Mouse (Mus musculus) stomach, postnatal 0 days (tissue): ENCODE measurements around the gene Dzank1.

Experiments used
- CTCF ChIP-seq: IDR thresholded peaks from 2 replicates; pipeline ENCODE4 v1.5.1; 2016; ENCODE audit warnings: antibody characterized with exemption, low read depth, mild to moderate bottlenecking, moderate library complexity
- EP300 ChIP-seq: optimal IDR thresholded peaks from 2 replicates; pipeline ENCODE3; 2016; ENCODE audit warnings: antibody characterized with exemption

DNA sequence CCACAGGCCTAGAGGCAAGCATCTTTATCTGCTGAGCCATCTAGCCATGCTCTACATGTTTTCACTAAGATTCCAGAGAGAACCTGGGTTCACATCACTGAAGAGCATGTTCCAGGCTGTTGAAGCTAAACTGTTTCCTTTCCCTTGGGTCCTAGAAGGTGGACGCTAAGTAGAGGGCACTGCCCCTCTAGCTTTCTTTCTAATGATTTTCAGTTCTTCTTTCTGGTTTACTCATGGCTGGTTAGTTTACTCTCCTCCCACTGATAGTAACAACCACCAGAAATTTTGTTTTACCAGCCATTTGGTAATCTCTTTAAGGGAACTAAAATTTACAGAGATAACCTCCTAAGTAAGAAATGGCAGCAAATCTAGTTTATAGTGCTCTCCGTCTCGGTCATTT lies 26.7 kb upstream of the Dzank1 start:
- TF ChIP-seq CTCF (no peak), EP300 (no peak)
